Mouse (Mus musculus): ENCODE results near the gene Lsm12.
"Not testable (repeated sequence)": the region's sequence is repeated elsewhere in the genome, so short reads cannot be mapped to it uniquely, and the experiment has no call there.

Gene Lsm12

DNA sequence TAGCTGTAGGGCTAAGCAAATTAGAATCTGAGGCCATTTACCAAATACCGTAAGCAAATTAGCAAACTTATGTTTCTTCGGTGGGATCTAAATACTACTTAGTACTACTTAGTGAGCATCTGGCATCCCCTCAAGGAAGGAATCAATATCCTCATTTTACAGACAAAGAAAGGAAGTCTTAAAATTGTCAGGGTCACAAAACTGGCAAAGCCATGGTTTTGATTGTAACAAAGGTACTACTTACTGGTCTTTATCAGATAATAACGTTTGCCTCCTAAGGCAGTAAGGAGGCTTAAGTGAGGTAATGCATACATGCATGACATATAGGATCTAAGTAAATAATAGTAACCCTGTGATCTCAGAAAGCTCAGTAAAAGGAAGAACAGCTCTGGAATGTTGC lies 581 bp upstream of the Lsm12 start:
- DNase-seq (ENCODE audit: low read depth), result no peak

DNA sequence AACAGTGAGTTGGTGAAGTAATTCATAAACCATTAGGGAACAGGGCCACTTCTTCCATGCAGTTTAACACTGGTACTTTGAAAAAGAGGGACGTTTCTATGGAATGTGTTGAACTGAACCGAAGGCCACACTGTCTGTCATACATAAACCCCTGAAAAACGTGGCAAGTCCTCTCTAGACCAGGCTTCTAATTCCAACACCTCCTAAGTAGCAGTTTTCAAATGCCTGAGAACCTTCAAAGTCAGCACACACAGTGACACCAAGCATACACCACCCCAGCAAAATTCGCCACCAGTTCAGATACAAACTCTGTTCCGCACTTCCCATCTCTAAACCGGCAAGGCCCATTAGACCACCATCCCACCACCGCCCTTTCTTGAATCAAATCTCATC lies 847 bp downstream of the Lsm12 start:
- peak; percentile 36 for DNase-seq (ENCODE audit: low read depth)

DNA sequence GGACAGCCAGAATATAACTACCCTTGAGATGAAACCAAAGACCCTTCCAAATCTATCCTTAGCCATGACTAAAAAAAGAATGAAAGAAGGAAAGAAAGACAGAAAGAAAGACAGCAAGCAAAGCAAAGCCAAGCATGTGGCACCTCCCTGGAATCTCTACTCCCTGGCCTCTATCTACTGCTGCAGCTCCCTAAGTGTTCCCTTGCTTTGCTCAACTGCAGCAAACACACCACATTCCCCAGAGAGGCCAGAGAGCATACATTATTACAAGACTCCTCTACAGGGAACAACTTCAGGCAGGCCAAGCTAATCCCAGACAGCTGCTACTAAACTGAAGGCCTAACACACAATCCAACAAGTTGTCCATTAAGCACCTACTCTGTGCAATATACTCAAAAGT lies 5.3 kb downstream of the Lsm12 start:
- no peak for DNase-seq (ENCODE audit: low read depth)

DNA sequence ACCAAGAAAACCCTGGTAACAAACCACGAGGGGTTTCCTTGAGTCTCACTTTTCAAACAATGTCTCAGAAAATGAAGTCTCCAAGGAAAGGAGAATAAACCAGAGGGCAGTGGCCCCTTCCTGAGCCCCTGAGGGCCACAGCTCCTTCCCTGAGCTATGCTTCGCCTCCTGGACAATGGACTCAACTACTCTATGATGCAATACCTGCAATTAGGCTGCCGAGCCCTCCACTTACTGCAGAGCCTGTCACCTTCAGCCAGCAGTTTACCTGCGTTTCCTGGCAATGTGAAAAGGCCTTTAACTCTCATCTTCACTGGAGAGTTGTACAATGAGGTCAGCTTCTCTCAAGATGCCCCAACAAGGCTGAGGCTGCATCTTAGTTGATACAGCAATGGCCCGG lies 16.4 kb downstream of the Lsm12 start:
- no peak for DNase-seq (ENCODE audit: low read depth)

- DNase-seq (ENCODE audit: low read depth), result no peak
Measured at GRCm38 (mm10) chr11:102167539-102167938, 17.6 kb downstream of the Lsm12 start.

- DNase-seq (ENCODE audit: low read depth), result no peak
Measured at GRCm38 (mm10) chr11:102165971-102166722, 18.9 kb downstream of the Lsm12 start.

DNA sequence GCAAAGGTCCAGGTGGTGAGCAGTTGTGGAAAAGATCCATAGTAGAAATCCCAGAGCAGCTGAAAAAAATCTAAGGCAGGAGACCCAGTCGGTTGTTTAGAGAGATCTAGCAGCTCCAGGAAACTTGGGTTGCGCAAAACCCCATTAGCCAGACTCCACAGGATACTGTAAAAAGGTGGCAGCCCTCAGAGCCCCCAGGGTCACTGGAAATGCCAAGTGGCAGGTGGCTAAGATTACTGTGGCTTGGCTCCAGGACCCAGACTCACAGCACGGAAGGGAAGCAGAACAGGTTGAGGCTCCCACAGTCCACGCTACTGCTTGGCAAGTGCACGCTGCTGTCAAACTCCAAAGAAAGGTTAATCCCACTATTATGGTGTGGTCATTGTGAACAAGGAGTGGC lies 25.3 kb downstream of the Lsm12 start:
- DNase-seq (ENCODE audit: low read depth), result peak; percentile 60

DNA sequence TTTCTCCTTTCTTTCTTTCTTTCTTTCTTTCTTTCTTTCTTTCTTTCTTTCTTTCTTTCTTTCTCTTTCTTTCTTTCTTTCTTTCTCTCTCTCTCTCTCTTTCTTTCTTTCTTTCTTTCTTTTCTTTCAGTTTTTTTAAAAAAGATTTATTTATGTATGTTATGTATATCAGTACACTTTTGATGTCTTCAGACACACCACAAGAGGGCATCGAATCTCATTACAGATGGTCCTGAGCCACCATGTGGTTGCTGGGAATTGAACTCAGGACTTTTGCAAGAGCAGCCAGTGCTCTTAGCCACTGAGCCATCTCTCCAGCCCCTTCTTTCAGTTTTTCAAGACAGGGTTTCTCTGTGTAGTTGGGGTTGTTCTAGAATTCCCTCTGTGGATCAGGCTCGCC lies 27.1 kb downstream of the Lsm12 start:
- DNase-seq (ENCODE audit: low read depth), result not testable (repeated sequence)

GRCm38 (mm10) chr11:102156786-102157089 lies 28.4 kb downstream of the Lsm12 start:
- DNase-seq (ENCODE audit: low read depth), result no peak

DNA sequence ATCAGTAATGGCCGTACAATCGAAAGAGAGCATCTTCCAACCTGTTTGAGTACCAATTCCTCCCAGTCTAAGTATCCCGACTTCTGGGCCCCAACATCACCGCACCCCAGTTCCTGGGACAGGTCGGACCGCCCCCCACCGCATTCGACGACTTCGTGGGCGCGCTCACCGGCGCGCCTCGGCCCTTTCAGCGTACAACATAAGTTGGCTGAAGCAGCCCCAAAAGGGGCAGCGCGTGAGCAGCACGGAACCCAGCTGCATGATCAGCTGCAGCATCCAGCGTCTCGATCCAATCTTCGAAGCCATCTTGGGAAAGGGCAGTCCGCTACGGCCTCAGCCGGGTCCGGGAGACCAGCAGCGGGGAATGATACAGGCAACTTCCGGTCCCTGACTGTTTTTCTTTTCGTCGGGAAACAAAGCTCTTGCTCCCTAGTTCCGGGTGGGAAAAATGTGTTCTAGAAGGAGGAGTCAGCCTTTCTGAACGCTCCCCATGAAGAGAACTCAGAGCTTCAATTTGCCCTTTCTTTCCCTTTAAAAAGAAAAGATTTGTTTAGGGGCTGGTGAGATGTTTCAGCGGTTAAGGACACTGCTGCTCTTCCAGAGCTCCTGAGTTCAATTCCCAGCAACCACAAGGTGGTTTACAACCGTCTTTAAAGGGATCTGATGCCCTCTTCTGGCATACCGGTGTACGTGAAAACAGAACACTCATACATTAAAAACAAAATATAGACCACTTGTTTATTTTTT lies 28.9 kb downstream of the Lsm12 start, which contains the start of gene Tmem101:
TSS of gene Tmem101 (minus strand) at position 366 of the 747 bp plus-strand sequence.
- DNase-seq (ENCODE audit: low read depth), result peak; percentile 96

- no peak for DNase-seq (ENCODE audit: low read depth)
Measured at GRCm38 (mm10) chr11:102147213-102147989, 37.7 kb downstream of the Lsm12 start.

DNA sequence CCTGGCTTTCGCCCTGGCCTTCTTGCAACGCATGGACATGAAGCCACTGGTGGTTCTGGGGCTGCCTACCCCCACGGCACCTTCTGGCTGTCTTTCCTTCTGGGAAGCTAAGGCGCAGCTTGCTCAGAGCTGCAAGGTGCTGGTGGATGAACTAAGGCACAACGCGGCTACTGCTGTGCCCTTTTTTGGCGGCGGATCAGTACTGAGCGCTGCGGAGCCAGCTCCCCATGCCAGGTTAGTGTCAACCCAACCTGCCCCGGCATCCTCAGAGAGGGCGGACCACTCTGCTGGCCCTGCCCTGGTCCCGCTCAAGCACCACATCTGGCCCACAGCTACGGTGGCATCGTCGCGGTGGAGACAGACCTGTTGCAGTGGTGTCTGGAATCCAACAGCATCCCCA lies 38.6 kb downstream of the Lsm12 start:
- no peak for DNase-seq (ENCODE audit: low read depth)

GRCm38 (mm10) chr11:102146005-102146404 lies 39.1 kb downstream of the Lsm12 start:
- no peak for DNase-seq (ENCODE audit: low read depth)

- DNase-seq (ENCODE audit: low read depth), result no peak
Measured at GRCm38 (mm10) chr11:102145471-102146001, 39.6 kb downstream of the Lsm12 start, which contains the start of gene Nags. Nags (plus strand) TSS chr11:102145513.

GRCm38 (mm10) chr11:102144957-102145470 lies 40.1 kb downstream of the Lsm12 start:
- no peak for DNase-seq (ENCODE audit: low read depth)

- no peak for DNase-seq (ENCODE audit: low read depth)
Measured at GRCm38 (mm10) chr11:102142355-102142754, 42.7 kb downstream of the Lsm12 start.

DNA sequence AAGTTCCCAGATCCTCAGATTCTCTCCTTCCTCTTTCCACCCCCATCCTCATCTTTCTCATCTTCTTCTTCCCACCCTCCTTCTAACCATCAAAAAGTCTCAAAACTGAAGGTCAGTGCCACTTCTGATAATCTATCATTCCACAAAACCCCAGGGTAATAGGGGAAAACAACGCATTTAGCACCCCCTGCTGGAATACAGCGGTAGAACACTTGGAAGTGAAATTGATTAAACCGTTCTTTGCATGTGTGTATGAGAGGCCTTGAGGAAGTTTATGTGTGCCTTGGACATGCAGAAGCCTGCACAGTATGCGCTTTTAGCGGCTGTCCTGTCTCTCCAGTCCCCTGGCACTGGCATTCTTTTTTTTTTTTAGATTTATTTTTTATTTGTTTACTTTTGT lies 44.6 kb downstream of the Lsm12 start:
- DNase-seq (ENCODE audit: low read depth), result peak; percentile 77

- peak; percentile 77 for DNase-seq (ENCODE audit: low read depth)
Measured at GRCm38 (mm10) chr11:102138447-102138740, 46.7 kb downstream of the Lsm12 start.

GRCm38 (mm10) chr11:102137625-102138446 lies 47.3 kb downstream of the Lsm12 start:
- DNase-seq (ENCODE audit: low read depth), result peak; percentile 73

DNA sequence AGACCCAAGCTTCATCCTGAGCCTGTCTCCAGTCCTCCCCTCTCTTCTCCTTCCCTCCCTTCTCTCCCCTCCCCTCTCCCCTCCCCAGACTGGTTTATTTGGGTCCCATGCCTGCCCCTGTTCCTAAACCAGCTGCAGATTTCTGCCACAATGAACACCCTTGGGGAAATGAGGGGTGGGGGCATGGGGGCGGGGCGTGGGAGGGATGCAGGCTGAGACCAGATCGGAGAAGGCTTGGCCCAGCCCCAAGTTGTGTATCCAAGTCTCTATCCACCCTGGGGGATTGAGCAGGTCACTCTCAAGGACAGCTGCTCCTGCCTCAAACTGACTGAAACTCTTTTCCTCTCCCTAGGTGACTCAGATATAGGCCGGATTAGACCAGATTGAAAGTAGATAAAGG lies 50.6 kb downstream of the Lsm12 start:
- DNase-seq (ENCODE audit: low read depth), result no peak

- no peak for DNase-seq (ENCODE audit: low read depth)
Measured at GRCm38 (mm10) chr11:102117386-102117785, 67.7 kb downstream of the Lsm12 start.

DNA sequence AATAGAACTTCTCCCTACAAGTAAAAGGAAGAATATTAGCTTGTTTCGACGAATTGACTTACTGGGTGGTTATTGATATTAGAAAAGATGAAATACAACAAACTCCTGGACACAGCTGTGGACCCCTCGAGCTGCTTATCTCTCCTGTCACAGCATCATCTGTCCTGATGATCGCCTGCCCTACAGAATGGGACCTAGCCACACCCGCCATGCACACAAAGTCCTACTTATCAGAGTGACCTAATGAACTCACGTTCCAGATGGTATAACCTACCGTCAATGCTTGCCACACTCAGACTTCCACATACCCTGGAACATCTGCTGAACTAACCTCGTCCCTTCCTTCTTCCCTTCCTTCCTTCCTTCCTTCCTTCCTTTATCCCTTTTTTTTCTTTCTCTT lies 68.9 kb downstream of the Lsm12 start:
- no peak for DNase-seq (ENCODE audit: low read depth)

Data from 416B (cell line).